Mouse (Mus musculus): Measurements from ENCODE around the gene Lsamp. TPM values are rescaled to one million over a fixed set of nuclear protein-coding genes. Genes with fewer than 3 reads are reported as not detected.

The Lsamp gene
- total RNA-seq, 2 experiments from 2014 or later = 0.38 to 0.53 TPM

GRCm38 (mm10) chr16:40878301-40878700, 894.1 kb downstream of the Lsamp start:
- DNase-seq = no peak
- no peak overlapping the region for H3K27ac ChIP-seq
- intact Hi-C loops (cut with DNase I) = no loop called here
- H3K4me3 ChIP-seq = no peak overlapping the region
- TF ChIP-seq CTCF (IDR thresholded peaks at IDR 0.05) = no peak

- Histone ChIP-seq H3K27ac (no peak overlapping the region), H3K4me3 (no peak overlapping the region)
- TF ChIP-seq CTCF (IDR thresholded peaks at IDR 0.05) = no peak
- intact Hi-C loops (cut with DNase I) = no loop called here
- DNase-seq = no peak
Measured at GRCm38 (mm10) chr16:40881942-40882341, 897.8 kb downstream of the Lsamp start.

- intact Hi-C loops (cut with DNase I) = no loop called here
- Histone ChIP-seq H3K27ac (no peak overlapping the region), H3K4me3 (no peak overlapping the region)
- DNase-seq = no peak
- TF ChIP-seq CTCF (IDR thresholded peaks at IDR 0.05) = no peak
Measured at GRCm38 (mm10) chr16:40891338-40891737, 907.2 kb downstream of the Lsamp start.

GRCm38 (mm10) chr16:40897768-40898327, 913.7 kb downstream of the Lsamp start:
- no peak for TF ChIP-seq CTCF (IDR thresholded peaks at IDR 0.05)
- no peak for DNase-seq
- intact Hi-C loops (cut with DNase I) = no loop called here
- no peak overlapping the region for H3K27ac ChIP-seq
- no peak overlapping the region for H3K4me3 ChIP-seq

GRCm38 (mm10) chr16:40907892-40908291, 923.7 kb downstream of the Lsamp start:
- no peak for DNase-seq
- no peak for TF ChIP-seq CTCF (IDR thresholded peaks at IDR 0.05)
- Histone ChIP-seq H3K27ac (no peak overlapping the region), H3K4me3 (no peak overlapping the region)
- intact Hi-C loops (cut with DNase I) = no loop called here

- H3K4me3 ChIP-seq = no peak overlapping the region
- TF ChIP-seq CTCF (IDR thresholded peaks at IDR 0.05) = no peak
- intact Hi-C loops (cut with DNase I) = no loop called here
- H3K27ac ChIP-seq = no peak overlapping the region
- DNase-seq = no peak
Measured at GRCm38 (mm10) chr16:40914141-40914540, 930.0 kb downstream of the Lsamp start.

- DNase-seq = no peak
- H3K27ac ChIP-seq = no peak overlapping the region
- intact Hi-C loops (cut with DNase I) = no loop called here
- no peak for TF ChIP-seq CTCF (IDR thresholded peaks at IDR 0.05)
- no peak overlapping the region for H3K4me3 ChIP-seq
Measured at GRCm38 (mm10) chr16:40930596-40930995, 946.4 kb downstream of the Lsamp start.

DNA sequence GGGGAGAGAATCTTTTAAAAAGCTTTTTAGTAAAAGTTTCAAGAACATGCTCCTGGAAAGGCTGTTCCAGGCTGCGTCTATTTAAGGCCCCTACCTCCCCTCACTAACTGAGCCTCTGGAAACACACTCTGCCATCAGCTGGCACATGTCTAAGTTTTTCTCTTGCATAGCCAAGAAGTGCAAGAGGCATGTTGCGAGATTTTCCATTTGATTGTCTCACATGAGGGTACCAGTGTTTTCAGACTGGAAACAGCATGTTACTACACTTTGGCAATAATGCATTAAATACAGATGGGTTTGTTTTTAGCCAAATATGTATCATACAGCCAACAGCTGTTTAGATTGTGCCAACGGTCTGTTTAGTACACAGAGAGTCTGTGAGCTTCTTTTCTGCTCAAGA, 958.1 kb downstream of the Lsamp start:
- H3K4me3 ChIP-seq = no peak overlapping the region
- H3K27ac ChIP-seq = no peak overlapping the region
- intact Hi-C loops (cut with DNase I) = no loop called here
- TF ChIP-seq CTCF (IDR thresholded peaks at IDR 0.05) = no peak
- DNase-seq = no peak

DNA sequence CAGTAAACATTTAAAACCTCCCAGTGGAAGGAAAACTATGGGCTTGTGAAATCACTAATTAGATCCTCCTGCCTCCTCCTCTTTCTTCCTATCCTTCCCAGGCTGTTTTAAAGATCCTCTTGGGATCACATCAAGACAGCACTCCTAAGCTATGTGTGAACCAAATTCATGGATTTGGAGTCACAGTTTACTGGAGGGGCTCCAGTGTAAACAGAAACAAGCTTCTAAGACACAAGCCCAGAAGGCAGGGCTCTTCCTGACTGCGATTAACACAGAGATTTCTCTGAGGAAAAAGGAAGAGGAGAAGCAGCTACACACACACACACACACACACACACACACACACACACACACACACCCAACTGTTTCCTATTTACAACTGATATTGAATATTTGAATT, 961.7 kb downstream of the Lsamp start:
- H3K27ac ChIP-seq = no peak overlapping the region
- DNase-seq = no peak
- intact Hi-C loops (cut with DNase I) = no loop called here
- no peak for TF ChIP-seq CTCF (IDR thresholded peaks at IDR 0.05)
- no peak overlapping the region for H3K4me3 ChIP-seq

GRCm38 (mm10) chr16:40948013-40948412, 963.9 kb downstream of the Lsamp start:
- no peak overlapping the region for H3K27ac ChIP-seq
- intact Hi-C loops (cut with DNase I) = no loop called here
- DNase-seq = no peak
- TF ChIP-seq CTCF (IDR thresholded peaks at IDR 0.05) = no peak
- no peak overlapping the region for H3K4me3 ChIP-seq

- intact Hi-C loops (cut with DNase I) = no loop called here
- DNase-seq = no peak
- no peak for TF ChIP-seq CTCF (IDR thresholded peaks at IDR 0.05)
Measured at GRCm38 (mm10) chr16:40959211-40959610, 975.0 kb downstream of the Lsamp start.

GRCm38 (mm10) chr16:40960586-40960985, 976.4 kb downstream of the Lsamp start:
- TF ChIP-seq CTCF (IDR thresholded peaks at IDR 0.05) = no peak
- DNase-seq = no peak
- Histone ChIP-seq H3K27ac (no peak overlapping the region), H3K4me3 (no peak overlapping the region)
- intact Hi-C loops (cut with DNase I) = no loop called here

More at GRCm38 (mm10) chr16:40959211-40959610, 975.0 kb downstream of the Lsamp start:
- H3K27ac ChIP-seq = no peak overlapping the region
- no peak overlapping the region for H3K4me3 ChIP-seq

- Histone ChIP-seq H3K4me3 (peak overlapping the region; percentile 38; the same call in 1 of the 2 replicates), H3K27ac (no peak overlapping the region)
- DNase-seq = peak; percentile 57
- TF ChIP-seq CTCF (IDR thresholded peaks at IDR 0.05) = peak; percentile 76
- intact Hi-C loops (cut with DNase I) = loop anchor here (1.0 kb wide), 1 partner anchor 229 kb away; no protein-coding TSS in a partner anchor
Measured at GRCm38 (mm10) chr16:40968088-40968860, 984.1 kb downstream of the Lsamp start.

DNA sequence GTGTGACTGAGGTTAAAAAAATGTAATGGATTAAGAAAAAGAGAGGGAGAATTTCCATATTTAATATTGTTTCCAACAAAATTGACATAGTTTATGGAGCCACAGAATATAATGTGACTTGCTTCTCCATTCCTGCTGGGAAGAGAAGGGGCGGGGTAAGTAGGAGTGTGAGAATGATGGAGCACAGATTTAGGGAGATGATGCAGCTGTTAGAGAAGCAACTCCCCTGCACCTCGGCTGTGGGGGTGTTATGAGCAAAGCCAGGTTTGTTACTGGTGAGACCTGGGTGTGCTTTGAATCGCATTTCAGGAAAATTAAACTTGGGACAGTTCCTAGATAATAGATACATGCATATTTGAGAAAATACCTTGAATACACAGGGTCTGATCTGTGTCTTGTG, 987.2 kb downstream of the Lsamp start:
- no peak for DNase-seq
- H3K4me3 ChIP-seq = no peak overlapping the region
- no peak for TF ChIP-seq CTCF (IDR thresholded peaks at IDR 0.05)
- H3K27ac ChIP-seq = no peak overlapping the region
- intact Hi-C loops (cut with DNase I) = no loop called here
